Mouse (Mus musculus) liver, embryonic 15.5 days (tissue): ENCODE results near the gene Ctsa. TPM values are rescaled to one million over a fixed set of nuclear protein-coding genes. Genes with fewer than 3 reads are reported as not detected.
"Not testable (repeated sequence)": the region's sequence is repeated elsewhere in the genome, so short reads cannot be mapped to it uniquely, and the experiment has no call there.

Experiments
- ATAC-seq: fragments of 200-750 bp; cut with Nextera tagmentation; 2 replicates; pipeline ENCODE4 v1.8.0; 2017; ENCODE audit warnings: moderate number of reproducible peaks, mild to moderate bottlenecking, moderate library complexity; ENCODE audit not compliant: insufficient read depth
- H3K27ac ChIP-seq: fragments of 300-500 bp; sonication (generic); replicated peaks from 2 replicates; pipeline ENCODE4 v1.5.1; 2015; ENCODE audit warnings: mild to moderate bottlenecking, inconsistent platforms
- H3K27me3 ChIP-seq: fragments of 300-500 bp; sonication (generic); 2 replicates; pipeline ENCODE4 v1.6.1; 2015; ENCODE audit warnings: mild to moderate bottlenecking, inconsistent platforms
- H3K36me3 ChIP-seq: fragments of 300-500 bp; sonication (generic); replicated peaks from 2 replicates; pipeline ENCODE4 v1.6.1; 2015; ENCODE audit warnings: moderate library complexity, mild to moderate bottlenecking, inconsistent platforms
- H3K4me1 ChIP-seq: fragments of 300-500 bp; sonication (generic); replicated peaks from 2 replicates; pipeline ENCODE4 v1.6.1; 2015; ENCODE audit warnings: inconsistent platforms
- H3K4me2 ChIP-seq: fragments of 300-500 bp; sonication (generic); 2 replicates; pipeline ENCODE4 v1.6.1; 2015; ENCODE audit warnings: moderate library complexity, mild to moderate bottlenecking, inconsistent platforms
- H3K4me3 ChIP-seq: fragments of 300-500 bp; sonication (generic); replicated peaks from 2 replicates; pipeline ENCODE4 v1.5.1; 2015; ENCODE audit warnings: mild to moderate bottlenecking, inconsistent platforms
- H3K9ac ChIP-seq: fragments of 300-500 bp; sonication (generic); 2 replicates; pipeline ENCODE4 v1.6.1; 2015; ENCODE audit warnings: moderate library complexity, mild to moderate bottlenecking, inconsistent platforms
- H3K9me3 ChIP-seq: fragments of 300-500 bp; sonication (generic); replicated peaks from 2 replicates; pipeline ENCODE4 v1.6.1; 2016; ENCODE audit warnings: inconsistent platforms
- WGBS: fragments of 180-500 bp; shearing (Covaris S2); methylation state at CpG from one replicate; pipeline ENCODE4 v1.1.7; 2015; ENCODE audit warnings: mixed read lengths; ENCODE audit not compliant: insufficient replicate concordance; 5-methylcytosine and 5-hydroxymethylcytosine counted together
- polyA plus RNA-seq: library from polyadenylated mRNA; unstranded; fragments of >200 nt; fragmentation: Nextera tagmentation; extraction: Ambion mirVana; gene quantifications from 2 replicates; pipeline ENCODE4 v1.2.1, GENCODE M21; 2015

Ctsa gene
- polyA plus RNA-seq, 1 experiment from 2014 or later: 75.4 TPM

DNA sequence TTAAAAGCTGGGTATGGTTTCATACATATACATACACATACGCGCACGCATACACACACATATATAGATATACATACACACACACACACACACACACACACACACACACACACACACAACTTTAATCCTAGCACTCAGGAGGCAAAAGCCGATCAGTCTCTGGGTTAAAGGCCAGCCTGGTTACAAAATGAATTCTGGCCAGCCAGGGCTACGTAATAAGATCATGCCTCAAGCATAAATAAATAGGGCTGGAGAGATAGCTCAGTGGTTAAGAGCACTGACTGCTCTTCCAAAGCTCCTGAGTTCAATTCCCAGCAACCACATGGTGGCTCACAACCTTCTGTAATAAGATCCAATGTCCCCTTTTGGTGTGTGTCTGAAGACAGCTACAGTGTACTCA lies 22.9 kb downstream of the Ctsa start:
- WGBS: 72% methylated on average over 5 of the region's 5 CpGs
- H3K27me3 ChIP-seq: peaks cover 67% of the 10 kb centered on the region
- H3K4me1 ChIP-seq: peaks cover 29% of the 10 kb centered on the region
- ATAC-seq, H3K4me3 ChIP-seq, H3K9ac ChIP-seq, H3K27ac ChIP-seq, H3K9me3 ChIP-seq, H3K36me3 ChIP-seq, H3K4me2 ChIP-seq: not testable (repeated sequence)

DNA sequence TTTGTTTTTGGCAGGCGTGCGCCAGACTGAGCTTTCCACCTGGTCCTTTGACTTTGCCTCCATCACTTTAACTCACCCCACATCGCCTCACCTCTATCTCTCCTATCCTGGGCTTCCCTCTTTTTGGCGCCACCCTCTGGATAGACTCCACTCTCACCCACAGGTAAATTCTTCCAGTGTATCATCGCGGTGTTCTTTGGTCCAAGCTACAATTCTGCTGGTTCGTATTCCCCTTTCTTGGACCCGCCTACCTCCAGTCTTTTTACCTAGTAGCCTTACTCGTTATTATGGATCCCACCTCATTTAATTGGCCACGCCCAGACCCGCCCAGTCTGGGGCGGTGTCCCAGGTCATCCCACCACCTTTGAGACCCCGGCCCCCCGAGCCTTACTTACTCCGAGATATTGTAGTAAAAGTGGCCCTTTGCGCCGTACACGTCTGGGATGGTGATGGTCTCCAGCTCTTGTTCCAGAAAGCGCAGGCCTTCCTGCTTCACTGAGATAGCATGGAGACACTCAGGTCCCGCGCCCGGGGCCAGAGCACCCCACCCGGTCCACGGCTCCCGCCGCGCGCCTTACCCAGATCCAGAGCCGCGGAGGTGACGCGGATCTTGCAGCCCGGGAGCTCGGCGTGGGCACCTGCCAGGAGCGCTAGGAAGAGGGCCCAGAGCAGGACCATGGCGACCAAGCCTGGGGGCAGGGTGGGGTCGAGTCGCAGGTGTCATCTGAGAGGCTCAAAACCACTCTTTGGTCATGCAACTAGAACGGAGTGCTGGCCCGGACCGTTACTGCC lies 23.8 kb downstream of the Ctsa start:
- Histone ChIP-seq H3K27me3 (peaks cover 70% of the 10 kb centered on the region), H3K9me3 (no peaks in the 10 kb centered on the region), H3K36me3 (no peaks in the 10 kb centered on the region), H3K4me1 (peaks cover 29% of the 10 kb centered on the region), H3K4me3 (peak overlapping the region; percentile 48), H3K27ac (no peak overlapping the region), H3K9ac (no peak overlapping the region), H3K4me2 (peak overlapping the region; percentile 67)
- 1% methylated on average over 42 of the region's 42 CpGs for WGBS
- ATAC-seq: no peak

- H3K36me3 ChIP-seq: no peaks in the 10 kb centered on the region
- peak within 1 kb of the TSS; percentile 67 for H3K4me2 ChIP-seq
- under 1% methylated on average over 47 of the region's 47 CpGs for WGBS
- H3K4me3 ChIP-seq: peak within 1 kb of the TSS; percentile 48
- H3K27ac ChIP-seq: no peak within 1 kb of the TSS
- peaks cover 71% of the 10 kb centered on the region for H3K27me3 ChIP-seq
- H3K4me1 ChIP-seq: peaks cover 35% of the 10 kb centered on the region
- ATAC-seq: 0 out of 2 replicates have a peak, but pooled peaks have one; percentile 14
- no peaks in the 10 kb centered on the region for H3K9me3 ChIP-seq
- no peak within 1 kb of the TSS for H3K9ac ChIP-seq
Measured at GRCm38 (mm10) chr2:164857101-164857821, 24.6 kb downstream of the Ctsa start, which contains the start of gene Pltp. Gene Pltp (minus strand): TSS chr2:164857711.

GRCm38 (mm10) chr2:164857842-164858553 lies 25.3 kb downstream of the Ctsa start:
- H3K4me3 ChIP-seq: peak overlapping the region; percentile 48
- no peaks in the 10 kb centered on the region for H3K36me3 ChIP-seq
- ATAC-seq: no peak
- H3K4me1 ChIP-seq: peaks cover 41% of the 10 kb centered on the region
- no peaks in the 10 kb centered on the region for H3K9me3 ChIP-seq
- 7% methylated on average over 19 of the region's 19 CpGs for WGBS
- H3K9ac ChIP-seq: no peak overlapping the region
- peaks cover 65% of the 10 kb centered on the region for H3K27me3 ChIP-seq
- peak overlapping the region; percentile 67 for H3K4me2 ChIP-seq
- H3K27ac ChIP-seq: no peak overlapping the region

GRCm38 (mm10) chr2:164859155-164859554 lies 26.5 kb downstream of the Ctsa start:
- peak overlapping the region; percentile 18; the same call in 1 of the 2 replicates for H3K4me2 ChIP-seq
- ATAC-seq: no peak; the same call in 1 of the 2 replicates
- H3K9me3 ChIP-seq: no peaks in the 10 kb centered on the region
- peaks cover 61% of the 10 kb centered on the region for H3K27me3 ChIP-seq
- no peak overlapping the region for H3K9ac ChIP-seq
- 0 out of 2 replicates have a peak overlapping the region, but pooled peaks have one; percentile 48 for H3K27ac ChIP-seq
- H3K4me1 ChIP-seq: peaks cover 41% of the 10 kb centered on the region
- WGBS: 21% methylated on average over 2 of the region's 2 CpGs
- H3K36me3 ChIP-seq: no peaks in the 10 kb centered on the region
- H3K4me3 ChIP-seq: no peak overlapping the region

DNA sequence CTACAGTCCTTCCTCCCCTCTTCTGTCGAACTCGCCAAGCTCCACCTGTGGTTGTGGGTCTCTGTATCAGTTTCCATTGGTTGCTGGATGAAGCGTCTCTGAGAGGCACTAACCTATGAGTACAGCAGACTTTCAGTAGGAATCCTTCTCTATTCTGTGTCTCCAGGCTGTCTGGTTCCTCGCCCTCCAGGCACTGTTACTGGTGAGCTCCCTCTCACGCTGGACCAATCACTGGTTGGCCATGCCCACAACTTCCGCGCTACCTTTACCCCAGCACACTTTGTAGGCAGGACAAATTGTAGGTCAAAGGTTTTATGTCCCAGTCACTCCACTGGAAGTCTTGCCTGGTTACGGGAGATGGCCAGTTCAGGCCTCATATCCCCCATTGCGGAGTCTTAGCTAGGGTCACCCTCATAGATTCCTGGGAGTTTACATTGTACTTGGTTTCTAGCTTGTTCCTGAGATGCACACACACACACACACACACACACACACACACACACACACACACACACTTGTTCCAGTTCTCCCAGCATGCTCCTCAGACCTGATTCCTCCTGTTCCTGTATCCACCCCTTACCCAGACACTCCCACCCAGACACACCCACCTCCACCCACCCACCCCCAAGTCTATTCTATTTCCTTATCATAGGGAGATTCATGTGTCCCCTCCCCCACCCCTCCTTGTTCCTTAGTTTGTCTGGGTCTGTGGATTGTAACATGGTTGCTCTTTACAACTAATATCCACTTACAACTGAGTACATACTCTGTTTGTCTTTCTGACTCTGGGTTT lies 27.2 kb downstream of the Ctsa start:
- H3K27me3 ChIP-seq: peaks cover 55% of the 10 kb centered on the region
- no peak overlapping the region for H3K9ac ChIP-seq
- peak overlapping the region; percentile 48; the same call in 1 of the 2 replicates for H3K27ac ChIP-seq
- H3K4me3 ChIP-seq: no peak overlapping the region
- H3K4me2 ChIP-seq: peak overlapping the region; percentile 18; the same call in 1 of the 2 replicates
- ATAC-seq: peak; percentile 69
- WGBS: 34% methylated on average over 9 of the region's 9 CpGs
- H3K4me1 ChIP-seq: peaks cover 47% of the 10 kb centered on the region
- H3K9me3 ChIP-seq: no peaks in the 10 kb centered on the region
- H3K36me3 ChIP-seq: no peaks in the 10 kb centered on the region

- Histone ChIP-seq H3K4me3 (no peak overlapping the region), H3K4me1 (peaks cover 48% of the 10 kb centered on the region), H3K27me3 (peaks cover 42% of the 10 kb centered on the region), H3K27ac (no peak overlapping the region), H3K9me3 (no peaks in the 10 kb centered on the region), H3K4me2 (no peak overlapping the region), H3K36me3 (no peaks in the 10 kb centered on the region), H3K9ac (no peak overlapping the region)
- 51% methylated on average over 4 of the region's 4 CpGs for WGBS
- no peak for ATAC-seq
Measured at GRCm38 (mm10) chr2:164861094-164861493, 28.4 kb downstream of the Ctsa start.

GRCm38 (mm10) chr2:164862179-164862861 lies 29.6 kb downstream of the Ctsa start:
- 36% methylated on average over 9 of the region's 9 CpGs for WGBS
- no peak for ATAC-seq
- Histone ChIP-seq H3K27ac (peak overlapping the region; percentile 38), H3K9me3 (no peaks in the 10 kb centered on the region), H3K4me3 (no peak overlapping the region), H3K4me1 (peaks cover 42% of the 10 kb centered on the region), H3K9ac (no peak overlapping the region), H3K4me2 (no peak overlapping the region), H3K36me3 (no peaks in the 10 kb centered on the region), H3K27me3 (peaks cover 30% of the 10 kb centered on the region)

DNA sequence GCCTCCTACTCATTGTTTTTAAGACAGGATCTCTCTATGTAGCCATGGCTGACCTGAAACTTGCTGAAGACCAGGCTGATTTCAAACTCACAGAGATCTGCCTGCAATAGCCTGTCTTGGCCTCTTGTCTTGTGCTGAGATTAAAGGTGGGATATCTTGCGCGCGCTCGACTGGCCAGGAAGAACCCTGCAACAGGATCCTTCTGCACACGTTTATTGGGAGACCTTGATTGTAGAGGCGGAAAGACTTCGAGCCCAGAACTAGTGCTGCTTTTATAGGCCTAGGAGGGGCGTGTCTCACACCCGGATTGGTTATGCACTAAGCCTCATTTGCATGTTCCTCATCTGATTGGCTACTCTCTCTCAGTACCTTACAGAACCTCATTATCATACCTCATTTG lies 30.7 kb downstream of the Ctsa start:
- not testable (repeated sequence) for ATAC-seq

GRCm38 (mm10) chr2:164864593-164864992 lies 31.9 kb downstream of the Ctsa start:
- H3K27me3 ChIP-seq: peaks cover 7% of the 10 kb centered on the region
- no peak overlapping the region for H3K27ac ChIP-seq
- H3K9me3 ChIP-seq: no peaks in the 10 kb centered on the region
- peaks cover 30% of the 10 kb centered on the region for H3K4me1 ChIP-seq
- no peak overlapping the region for H3K4me2 ChIP-seq
- 20% methylated on average over 4 of the region's 4 CpGs for WGBS
- no peak for ATAC-seq
- H3K36me3 ChIP-seq: no peaks in the 10 kb centered on the region
- no peak overlapping the region for H3K4me3 ChIP-seq
- no peak overlapping the region for H3K9ac ChIP-seq

More for the DNA sequence above, 30.7 kb downstream of the Ctsa start:
- not testable (repeated sequence) for H3K4me3 ChIP-seq, H3K9ac ChIP-seq, H3K27ac ChIP-seq, H3K9me3 ChIP-seq, H3K36me3 ChIP-seq, H3K4me2 ChIP-seq
- peaks cover 19% of the 10 kb centered on the region for H3K27me3 ChIP-seq
- WGBS: 85% methylated on average over 9 of the region's 9 CpGs
- peaks cover 35% of the 10 kb centered on the region for H3K4me1 ChIP-seq
